Mouse (Mus musculus) E14TG2a.4 (cell line): ENCODE measurements around the gene Akr1c18.

Experiments used
- CTCF ChIP-seq: conservative IDR thresholded peaks from 2 replicates; pipeline ENCODE4 v1.5.1; 2014; ENCODE audit warnings: low read length
- POU5F1 ChIP-seq: IDR thresholded peaks from 2 replicates; pipeline ENCODE4 v1.6.1; 2014; ENCODE audit warnings: low read length, borderline replicate concordance

- TF ChIP-seq CTCF (no peak), POU5F1 (no peak)
These were observed 48.8 kb downstream of the Akr1c18 start for GRCm38 (mm10) chr13:4101691-4102090.
